Mouse (Mus musculus) natural killer cell, adult 2 months (primary cell): Measurements from ENCODE around the gene Mgl2.
"Not testable (repeated sequence)": the region's sequence is repeated elsewhere in the genome, so short reads cannot be mapped to it uniquely, and the experiment has no call there.

ENCODE experiments used
- DNase-seq, 2 experiments: peaks; one replicate each; pipeline ENCODE4 v3.0.0; 2022; ENCODE audit warnings: low spot score in 2 of 2

Gene Mgl2

DNA sequence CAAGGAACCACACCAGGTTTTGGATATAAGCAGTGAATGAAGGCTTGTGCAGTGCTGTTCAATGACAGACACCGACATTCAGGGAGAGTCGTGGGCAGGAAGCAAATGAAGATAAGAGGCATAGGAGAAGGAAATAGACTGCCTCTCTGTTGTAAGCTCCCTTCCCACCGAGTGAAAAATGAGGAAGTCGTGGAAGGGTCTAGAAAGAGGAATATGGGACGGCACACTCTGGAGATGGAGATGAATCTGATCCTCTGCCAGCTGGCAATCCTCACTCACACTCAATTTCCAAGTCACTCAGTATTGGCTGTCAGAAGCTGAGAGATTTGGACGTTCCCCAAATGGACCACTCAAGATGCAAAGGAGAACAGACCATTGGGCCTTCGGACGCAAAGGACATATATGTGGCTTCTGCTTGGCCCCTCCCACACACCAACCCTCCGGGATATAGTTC lies at the start of gene Mgl2:
Gene Mgl2 (plus strand): TSS at position 404 of the 454 bp plus-strand sequence.
- no peak for DNase-seq

DNA sequence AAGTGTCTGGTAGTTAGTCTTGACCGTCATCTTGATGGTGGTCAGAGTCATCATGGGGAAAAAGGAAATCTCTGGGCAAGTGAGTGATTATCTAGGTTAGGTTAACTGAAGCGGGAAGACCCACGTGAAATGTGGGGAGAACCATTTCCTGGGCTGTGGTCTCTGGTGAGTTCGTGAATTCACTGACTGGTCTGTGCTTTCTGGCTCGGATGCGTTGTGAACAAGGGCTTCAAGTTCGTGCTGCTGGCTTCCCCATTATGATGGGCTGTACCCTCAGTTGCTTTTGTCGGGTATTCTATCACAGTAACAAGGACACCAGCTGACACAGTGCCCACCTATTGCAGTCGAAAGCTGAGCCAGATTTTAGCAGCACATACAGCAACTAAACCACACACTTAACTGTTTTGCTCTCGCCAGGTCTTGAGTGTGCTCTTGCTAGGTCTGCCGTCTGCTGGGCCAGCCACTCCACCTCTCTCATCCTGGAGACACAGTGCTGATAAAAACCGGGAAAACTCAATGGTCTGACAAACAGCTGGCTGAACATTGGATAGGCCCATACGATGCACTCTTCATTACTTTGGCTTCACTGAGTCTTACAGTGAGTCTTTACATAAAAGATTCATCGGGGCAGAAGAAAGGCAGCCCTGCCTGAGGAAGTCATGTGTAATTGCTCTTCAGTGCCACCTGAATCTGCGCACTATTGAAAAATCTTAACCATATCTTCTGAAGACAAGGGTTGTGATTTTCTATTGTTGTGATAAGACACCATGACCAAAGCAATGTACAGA lies 49.1 kb upstream of the Mgl2 start:
- DNase-seq = peak; percentile 5 to 16

DNA sequence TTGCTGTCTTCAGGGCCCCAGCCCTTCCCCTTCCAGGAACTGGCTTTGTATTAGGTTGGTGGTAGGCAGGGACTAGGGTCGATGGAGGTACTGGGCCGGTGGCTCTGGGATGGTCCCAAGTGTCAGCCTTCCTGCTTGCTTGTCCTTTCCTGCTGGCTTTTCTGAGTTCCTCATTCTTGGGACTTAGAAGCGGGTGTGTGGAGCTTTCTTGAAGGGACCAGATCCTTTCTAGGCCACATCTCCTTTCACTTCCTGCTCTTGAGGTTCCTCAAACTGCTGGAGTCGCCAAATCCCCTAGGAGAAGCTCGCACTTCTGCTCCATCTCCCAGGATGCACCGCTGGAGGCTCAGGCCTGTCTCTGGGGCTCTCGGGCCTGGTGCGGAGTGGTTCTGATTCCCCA lies 45.6 kb upstream of the Mgl2 start:
- no peak for DNase-seq

DNA sequence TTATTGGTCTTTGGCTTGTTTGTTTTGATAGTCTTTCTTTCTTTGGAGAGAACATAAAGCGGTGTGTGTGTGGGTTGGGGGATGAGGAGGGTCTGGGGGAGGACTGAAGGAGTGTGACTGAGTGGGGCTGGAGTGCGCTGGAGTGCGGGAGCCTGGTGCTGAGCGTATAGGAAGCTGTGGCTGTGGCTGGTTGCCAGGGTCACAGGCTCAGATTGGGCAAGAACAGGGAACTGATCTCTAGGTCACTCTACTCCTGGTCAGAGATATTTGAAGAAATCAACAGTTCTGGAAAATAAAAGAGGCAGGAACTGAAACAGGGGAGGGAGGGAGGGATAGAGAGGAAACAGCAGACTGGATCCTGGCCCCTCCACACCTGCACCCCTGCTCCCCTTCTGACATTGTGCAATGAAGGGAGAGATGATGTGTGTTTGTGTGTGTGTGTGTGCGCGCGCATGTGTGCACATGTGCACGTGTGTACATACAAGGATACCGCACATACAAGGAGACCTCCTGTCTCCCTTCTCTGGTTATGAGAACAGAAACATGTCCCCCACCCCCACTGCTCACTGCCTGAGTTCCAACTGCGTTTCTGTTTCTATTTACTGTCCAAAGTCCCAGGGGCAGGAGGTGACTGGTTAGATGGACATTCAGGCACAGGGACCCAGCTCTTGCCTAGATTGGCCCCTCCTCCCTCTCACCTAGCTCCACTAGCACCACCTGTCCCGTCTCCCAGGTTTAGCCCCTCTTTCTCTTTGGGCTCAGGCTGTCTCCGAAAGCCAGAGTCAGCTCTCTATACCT lies 37.9 kb upstream of the Mgl2 start, which contains the start of gene Asgr2:
Gene Asgr2 (plus strand): TSS at position 659 of the 798 bp plus-strand sequence.
- DNase-seq = no peak

DNA sequence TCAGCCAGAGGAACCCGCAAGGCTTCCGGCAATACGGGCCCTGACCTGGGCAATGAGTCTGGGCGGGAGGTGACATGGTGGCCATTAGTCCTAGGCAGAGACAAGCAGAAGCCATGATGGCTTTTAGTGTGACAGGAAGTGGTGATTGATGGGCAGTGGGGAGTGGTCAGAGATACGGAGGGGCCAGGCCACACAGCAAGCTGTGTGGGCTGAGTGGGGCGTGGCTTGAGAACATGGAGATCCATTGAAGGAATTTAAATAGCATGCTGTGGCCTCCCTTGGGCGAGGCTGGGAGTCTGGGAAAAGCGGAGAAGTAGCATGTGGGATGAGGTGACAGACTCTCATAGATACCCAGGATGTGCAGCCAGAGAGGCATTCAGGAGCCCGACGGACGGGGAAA lies 32.7 kb upstream of the Mgl2 start:
- no peak for DNase-seq

DNA sequence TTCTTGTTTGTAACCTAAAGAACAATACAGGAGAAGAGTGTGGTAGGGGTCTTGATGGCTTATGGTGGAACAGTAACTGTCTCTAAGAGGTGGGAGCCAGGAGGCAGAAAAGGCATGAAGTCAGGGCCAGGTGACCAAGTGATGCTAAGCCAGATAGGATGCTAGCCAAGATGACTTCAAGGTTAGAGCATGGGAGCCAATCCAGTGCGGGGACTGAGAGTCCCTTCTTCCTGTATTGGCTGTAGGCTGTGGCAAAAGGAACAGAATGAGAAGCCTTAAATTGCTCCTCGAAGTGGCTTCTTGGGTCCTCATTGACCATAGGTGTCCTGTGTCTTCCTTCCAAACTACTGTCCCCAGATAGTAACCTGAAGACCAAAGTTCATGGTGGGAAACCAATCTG lies 31.0 kb upstream of the Mgl2 start:
- DNase-seq = no peak

DNA sequence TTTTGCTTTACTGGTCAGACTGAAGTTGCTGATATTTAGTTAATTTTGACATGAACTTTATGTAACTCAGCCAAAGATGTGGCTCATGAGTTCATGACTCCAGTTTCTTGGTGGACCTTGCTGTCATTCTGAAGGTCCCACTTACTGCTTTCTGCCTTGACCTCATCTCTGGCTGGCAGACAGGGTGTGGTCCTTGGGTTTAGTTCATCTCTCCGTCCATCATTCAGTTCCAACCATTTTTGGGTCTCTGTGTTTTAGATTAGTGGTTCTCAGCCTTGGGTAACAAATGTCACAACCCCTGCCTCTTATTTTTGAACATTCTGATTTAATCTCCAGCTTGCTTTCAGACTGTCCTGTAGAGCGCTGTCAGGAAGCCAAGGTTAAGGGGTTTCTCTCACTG lies 30.3 kb upstream of the Mgl2 start:
- no peak for DNase-seq

DNA sequence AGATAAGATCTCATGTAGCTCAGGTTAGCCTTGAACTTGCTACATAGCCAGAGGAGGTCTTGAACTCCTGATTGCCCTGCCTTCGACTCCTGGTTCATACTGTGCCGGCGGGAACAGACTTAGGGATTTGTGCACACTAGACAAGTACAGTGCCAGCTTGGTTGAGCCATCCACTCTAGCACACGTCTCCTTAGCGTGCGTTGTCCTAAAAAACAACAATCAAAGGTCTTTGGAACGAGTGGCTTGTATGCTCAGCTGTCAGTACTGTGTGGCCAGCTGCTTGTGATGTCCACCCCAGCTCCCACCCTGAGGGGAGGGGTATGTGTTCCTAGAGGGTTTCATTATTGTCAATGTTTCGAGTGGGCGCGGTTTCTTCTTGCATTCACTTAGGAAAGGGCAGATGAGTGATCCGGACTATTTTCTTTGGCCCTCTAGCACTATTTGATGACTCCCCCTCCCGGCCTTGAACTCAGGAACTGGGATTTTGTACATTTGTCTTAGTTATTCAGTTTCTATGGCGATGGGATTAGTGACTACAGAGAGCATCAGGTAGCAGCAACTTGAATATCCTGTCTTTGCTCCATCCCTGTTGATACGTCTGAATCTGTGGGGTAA lies 26.3 kb upstream of the Mgl2 start:
- no peak for DNase-seq

DNA sequence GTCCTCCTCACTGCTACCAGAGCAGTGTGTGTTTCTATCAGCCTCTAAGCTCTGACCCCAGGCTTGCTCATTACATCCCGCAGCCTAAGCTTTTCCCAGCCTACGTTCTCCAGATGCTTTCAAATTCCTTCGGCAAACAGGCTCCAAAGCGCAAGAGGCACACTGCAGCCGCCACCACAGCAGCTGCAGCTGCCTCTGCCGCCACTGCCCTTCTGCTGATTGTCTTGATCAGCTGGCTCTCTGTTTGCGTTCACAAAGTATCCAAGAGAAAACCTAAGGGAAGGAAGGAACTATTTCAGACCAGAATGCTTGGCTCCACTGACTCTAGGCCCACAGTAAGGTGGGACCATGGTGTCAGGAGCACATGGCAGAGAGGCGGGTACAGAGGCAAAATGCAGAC lies 23.0 kb upstream of the Mgl2 start:
- no peak for DNase-seq

DNA sequence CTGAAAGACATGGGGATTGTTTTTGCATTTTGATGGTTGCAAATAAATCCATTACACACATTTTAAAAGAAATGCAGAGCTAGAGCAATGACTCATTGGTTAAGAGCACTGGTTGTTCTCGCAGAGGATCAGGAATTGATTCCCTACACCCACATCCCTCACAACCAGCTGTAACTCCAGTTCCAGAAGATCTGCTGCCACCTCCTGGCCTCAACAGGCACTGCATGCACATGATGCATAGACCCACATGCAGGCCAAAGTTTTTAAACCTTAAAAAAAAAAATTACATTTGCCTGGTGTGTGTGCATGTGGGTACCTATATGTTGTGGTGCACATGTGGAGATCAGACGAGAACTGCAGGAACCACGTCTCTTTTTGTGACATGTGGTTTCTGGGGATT lies 20.0 kb upstream of the Mgl2 start:
- peak; percentile 22 to 41 for DNase-seq

DNA sequence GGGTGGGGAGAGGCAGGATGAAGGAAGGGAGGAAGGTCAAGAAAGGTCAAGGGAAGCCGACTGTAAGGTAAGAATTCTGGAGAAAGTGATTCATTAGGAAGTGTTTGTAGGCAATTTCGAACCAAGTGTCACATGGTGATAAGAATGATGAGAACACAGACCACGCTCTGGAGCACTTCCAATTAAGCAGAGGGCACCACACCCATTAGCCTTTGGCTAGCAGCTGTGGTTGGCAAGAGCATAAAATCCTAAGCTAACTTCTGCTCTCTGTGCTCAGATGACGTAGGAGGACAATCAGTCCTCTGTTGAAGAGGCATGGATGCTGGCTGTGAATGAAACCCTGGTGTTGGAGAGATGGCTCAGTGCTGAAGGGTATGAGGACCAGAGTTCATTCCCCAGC lies 15.6 kb upstream of the Mgl2 start:
- DNase-seq = no peak

DNA sequence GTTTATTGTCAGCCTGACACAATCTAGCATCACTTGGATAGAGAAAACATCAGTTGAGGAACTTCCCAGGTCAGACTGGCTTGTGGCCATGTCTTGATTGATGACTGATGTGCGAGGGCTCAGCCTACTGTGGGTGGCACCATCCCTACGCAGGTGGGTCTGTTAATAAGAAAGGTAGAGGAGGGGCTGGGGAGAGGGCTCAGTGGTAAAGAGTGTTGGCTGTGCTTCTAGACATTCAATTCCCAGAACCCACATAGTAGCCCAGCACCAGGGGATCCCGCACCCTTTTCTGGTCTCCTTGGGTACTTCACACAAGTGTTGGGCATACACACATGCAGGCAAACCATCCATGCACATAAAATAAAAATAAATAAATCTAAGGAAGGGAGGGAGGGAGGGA lies 14.2 kb upstream of the Mgl2 start:
- no peak for DNase-seq

DNA sequence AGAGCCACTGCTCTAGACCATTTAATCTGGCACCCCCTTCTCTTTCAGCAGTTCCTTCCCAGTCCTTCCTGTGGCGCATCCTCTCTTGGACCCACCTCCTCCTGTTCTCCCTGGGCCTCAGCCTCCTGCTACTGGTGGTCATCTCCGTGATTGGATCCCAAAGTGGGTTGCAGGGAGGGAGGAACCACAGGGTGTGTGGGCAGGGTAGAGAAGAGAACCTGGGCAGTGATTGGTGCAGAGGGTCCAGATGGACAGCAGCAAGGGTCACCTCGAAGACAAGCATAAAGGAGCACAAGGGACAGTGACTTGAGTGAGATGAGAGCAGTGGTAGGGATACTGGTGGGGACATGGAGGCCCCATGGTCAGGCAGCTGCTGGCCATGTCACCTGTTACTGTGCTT lies 4.9 kb downstream of the Mgl2 start:
- not testable (repeated sequence) for DNase-seq

DNA sequence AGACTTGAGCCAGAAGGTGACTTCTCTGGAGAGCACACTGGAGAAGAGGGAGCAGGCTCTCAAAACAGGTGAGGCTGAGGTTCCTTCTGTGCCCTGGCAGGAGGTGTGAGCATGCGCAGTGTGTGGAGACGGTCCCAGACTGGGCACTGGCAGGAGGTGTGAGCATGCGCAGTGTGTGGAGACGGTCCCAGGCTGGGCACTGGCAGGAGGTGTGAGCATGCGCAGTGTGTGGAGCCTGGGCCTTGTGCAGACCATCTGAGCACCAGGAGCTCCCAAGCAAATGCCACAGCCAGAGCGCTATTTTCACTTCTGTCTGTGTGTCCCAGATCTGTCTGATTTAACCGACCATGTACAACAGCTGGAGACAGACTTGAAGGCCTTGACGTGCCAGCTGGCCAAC lies 5.8 kb downstream of the Mgl2 start:
- not testable (repeated sequence) for DNase-seq

DNA sequence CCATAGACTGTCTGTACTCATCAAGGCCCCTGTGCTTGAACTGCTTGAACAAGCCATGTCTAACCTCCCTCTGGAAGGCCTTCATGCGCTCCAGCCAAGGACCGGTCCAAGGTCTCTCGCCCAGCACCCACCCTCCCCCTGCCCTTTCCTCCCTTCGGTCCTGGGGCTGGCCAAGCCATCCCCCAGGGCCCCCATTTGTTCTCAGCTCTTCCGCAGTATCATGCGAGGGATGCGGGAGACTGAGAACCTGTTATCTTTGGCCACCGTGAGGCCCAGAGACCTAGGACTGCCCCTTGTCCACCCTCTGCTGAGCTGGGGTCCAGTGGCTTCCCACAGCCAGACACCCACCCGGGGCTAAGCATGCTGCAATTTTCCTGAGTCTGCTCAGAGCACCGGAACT lies 9.0 kb downstream of the Mgl2 start:
- DNase-seq = no peak

DNA sequence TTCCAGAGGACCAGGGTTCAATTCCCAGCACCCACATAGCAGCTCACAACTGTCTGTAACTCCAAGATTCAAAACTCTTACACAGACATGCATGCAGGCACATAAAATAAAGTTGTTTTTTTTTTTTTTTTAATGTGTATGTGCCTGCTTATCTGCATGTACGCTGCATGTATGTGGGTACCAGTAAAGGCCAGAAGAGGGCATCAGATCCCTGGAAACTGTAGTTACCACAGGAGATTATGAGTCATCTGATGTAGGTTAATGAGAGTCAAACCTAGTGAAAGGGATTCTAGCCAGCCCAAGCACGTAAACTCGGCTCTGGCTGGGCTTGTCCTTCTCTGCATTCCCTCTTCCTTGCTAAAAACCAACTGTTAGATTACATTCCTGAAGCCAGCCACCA lies 20.9 kb downstream of the Mgl2 start:
- DNase-seq = no peak

DNA sequence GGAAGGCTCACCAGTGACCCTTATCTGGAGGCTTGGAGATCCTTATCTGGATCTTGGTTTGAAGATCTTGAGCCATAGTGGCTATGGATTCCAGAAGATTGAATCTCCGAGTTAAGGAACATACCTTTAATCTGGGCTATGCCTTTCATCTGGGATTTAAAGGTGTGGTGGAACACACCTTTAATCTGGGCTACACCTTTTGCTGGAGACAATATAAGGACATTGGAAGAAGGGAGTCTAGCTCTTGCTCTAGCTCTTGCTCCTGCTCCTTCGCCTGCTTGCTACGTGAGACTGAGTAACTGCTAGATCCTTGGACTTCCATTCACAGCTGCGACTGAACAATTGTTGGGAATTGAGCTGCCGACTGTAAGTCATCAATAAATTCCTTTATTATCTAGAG lies 25.8 kb downstream of the Mgl2 start, which contains the start of gene Clec10a:
Gene Clec10a (plus strand): TSS at position 301 of the 400 bp plus-strand sequence.
- not testable (repeated sequence) for DNase-seq

DNA sequence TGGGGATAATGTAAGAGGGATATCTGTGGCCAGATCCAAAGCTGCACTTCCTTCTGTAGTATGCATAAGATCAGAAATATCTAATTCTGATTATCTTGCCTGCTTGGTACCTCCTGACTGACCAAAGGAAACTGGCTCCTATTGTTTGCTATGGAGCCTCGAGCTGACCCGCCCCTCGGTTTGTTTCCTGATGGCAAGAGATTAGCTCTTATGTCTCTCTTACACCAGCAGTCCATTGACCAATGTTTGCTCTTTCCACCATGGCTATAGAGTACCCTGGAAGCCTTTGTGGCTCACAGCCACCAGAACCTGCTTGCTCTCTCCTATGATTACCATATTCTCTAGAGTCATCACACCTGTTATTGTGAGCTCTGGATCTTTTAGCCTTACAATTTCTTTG lies 32.2 kb downstream of the Mgl2 start:
- no peak for DNase-seq

DNA sequence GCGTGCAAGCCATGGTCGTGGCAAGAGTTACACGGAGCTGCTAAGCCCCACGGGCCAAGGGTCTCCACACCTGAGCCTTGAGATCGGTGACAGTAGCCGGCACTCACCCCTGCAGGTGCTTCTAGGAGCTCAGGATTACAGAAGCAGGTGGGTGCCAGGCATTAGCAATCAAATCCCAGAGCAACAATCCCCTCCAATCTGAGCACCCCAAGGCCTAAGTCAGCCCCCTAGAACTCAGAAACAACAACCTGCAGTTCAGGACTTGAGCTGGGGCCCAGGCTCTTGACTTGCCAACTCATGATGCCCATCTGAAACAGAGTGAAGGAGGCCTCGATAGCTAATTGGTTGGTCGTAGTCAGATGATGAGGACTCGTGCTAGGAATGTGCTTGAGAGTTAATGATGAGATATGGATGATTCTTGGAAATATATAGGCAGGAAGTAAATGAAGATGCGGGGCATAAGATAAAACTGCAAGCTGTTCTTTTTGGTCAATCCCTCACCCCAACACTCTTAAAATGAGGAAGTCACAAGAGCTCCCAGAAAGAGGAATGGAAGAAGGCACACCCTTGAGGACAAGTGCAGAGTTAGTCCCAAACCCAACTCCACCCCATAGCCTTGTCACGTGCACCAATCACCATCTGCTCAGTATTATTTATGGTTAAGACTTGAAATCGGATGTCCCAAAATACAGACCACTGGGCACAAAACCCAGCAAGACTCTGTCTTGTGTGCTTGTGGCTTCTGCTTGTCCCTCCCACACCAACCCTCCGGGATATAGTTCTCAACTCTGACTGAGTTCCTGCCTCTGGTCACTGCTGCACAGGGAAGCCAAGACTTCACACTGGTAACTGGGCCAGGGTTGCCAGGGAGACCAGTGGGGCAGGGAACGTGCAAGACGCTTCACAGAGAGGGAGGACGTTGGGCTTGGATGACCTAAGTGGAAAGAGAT lies 36.1 kb downstream of the Mgl2 start:
- DNase-seq = no peak

DNA sequence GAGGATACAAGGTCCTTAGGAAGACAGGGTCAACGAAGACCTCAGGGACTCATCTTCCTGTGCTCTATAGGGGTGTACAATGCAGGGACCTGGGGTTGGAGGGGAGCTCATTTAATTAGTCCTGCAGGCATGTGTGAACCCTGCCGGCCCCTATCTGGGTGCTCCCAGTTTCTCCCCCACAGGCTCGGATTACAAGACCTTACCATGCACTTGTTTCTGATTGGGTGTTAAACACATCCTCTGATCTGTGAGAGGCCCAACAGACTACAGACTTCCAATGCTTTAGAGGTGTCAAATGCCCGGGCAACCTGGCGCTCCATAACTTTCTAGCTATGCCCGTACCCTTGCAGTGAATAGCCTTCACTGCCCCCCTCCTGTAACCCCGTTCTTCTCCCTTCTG lies 38.0 kb downstream of the Mgl2 start:
- no peak for DNase-seq

DNA sequence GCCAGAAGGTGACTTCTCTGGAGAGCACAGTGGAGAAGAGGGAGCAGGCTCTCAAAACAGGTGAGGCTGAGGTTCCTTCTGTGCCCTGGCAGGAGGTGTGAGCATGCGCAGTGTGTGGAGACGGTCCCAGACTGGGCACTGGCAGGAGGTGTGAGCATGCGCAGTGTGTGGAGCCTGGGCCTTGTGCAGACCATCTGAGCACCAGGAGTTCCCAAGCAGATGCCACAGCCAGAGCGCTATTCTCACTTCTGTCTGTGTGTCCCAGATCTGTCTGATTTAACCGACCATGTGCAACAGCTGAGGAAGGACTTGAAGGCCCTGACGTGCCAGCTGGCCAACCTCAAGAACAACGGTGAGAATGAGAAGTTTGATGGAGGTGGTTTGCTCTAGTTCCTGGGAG lies 39.3 kb downstream of the Mgl2 start:
- DNase-seq = not testable (repeated sequence)
